Mouse (Mus musculus) bone marrow, adult 2 months (tissue): ENCODE results near the gene Habp2.

Source experiments
- CTCF ChIP-seq: fragments of 200-500 bp; IDR thresholded peaks from 2 replicates; pipeline ENCODE4 v1.5.1; 2011; ENCODE audit warnings: low read length, control low read depth; ENCODE audit not compliant: control insufficient read depth, insufficient read depth
- POLR2A ChIP-seq: fragments of 200-500 bp; IDR thresholded peaks from 2 replicates; pipeline ENCODE4 v1.6.1; 2011; ENCODE audit warnings: low read depth, mild to moderate bottlenecking, control low read depth, low read length, borderline replicate concordance; ENCODE audit not compliant: control insufficient read depth

DNA sequence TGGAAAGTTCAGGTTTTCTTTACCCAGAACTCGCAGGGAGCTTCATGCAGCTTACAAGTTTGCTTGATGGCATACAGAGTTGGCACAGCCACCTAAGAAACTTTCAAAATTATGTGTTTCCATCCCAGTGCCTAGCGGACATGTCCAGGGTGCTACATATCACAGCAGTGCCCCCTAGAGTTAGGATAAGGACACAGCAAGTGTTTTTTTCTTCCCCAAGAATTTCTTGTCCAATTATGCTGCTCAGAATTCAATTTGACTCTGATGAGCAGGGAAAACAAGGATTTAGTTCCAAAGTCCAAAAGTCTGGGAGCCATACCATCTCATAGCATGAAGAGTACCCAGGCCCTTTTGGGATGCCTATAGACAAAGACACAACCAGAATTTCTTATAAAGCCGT lies 59.1 kb downstream of the Habp2 start:
- TF ChIP-seq POLR2A: no peak
- peak; percentile 33 for TF ChIP-seq CTCF
